Mouse (Mus musculus): Measurements from ENCODE around the gene Rictor.

DNA sequence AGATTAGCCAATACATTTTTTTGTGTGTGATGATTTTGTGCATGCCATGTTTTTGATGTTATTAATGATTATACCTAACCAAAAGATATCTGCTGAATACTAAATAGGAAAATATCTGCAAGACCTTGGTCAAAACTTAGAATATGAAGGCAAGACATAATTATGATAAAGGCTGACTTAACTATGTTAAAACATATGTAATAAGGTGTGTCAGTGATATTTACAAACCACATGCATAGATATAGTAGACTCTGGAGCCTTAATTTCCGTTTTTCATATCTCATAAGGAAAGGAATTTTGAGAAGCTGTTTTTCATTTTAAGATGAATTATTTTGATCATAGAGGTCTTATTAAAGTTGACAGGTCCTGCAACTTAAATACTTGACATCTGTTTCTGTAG is 16.3 kb downstream of the Rictor start:
- TF ChIP-seq POLR2A (IDR thresholded peaks at IDR 0.05; ENCODE audit: insufficient read depth, low read depth, low read length) = no peak
- no peak for TF ChIP-seq CTCF (IDR thresholded peaks at IDR 0.05)
- TF ChIP-seq EP300 (IDR thresholded peaks at IDR 0.05; ENCODE audit: insufficient read depth, low read depth, low read length) = no peak
